Mouse (Mus musculus) CD8-positive naive resting alpha-beta T cell, adult 2 months (primary cell): ENCODE measurements around the gene Igf1r.

ENCODE experiments used
- DNase-seq, 2 experiments: peaks; one replicate each; pipeline ENCODE4 v3.0.0; 2022; ENCODE audit warnings: low read depth in 2 of 2, low spot score in 2 of 2

Gene Igf1r

DNA sequence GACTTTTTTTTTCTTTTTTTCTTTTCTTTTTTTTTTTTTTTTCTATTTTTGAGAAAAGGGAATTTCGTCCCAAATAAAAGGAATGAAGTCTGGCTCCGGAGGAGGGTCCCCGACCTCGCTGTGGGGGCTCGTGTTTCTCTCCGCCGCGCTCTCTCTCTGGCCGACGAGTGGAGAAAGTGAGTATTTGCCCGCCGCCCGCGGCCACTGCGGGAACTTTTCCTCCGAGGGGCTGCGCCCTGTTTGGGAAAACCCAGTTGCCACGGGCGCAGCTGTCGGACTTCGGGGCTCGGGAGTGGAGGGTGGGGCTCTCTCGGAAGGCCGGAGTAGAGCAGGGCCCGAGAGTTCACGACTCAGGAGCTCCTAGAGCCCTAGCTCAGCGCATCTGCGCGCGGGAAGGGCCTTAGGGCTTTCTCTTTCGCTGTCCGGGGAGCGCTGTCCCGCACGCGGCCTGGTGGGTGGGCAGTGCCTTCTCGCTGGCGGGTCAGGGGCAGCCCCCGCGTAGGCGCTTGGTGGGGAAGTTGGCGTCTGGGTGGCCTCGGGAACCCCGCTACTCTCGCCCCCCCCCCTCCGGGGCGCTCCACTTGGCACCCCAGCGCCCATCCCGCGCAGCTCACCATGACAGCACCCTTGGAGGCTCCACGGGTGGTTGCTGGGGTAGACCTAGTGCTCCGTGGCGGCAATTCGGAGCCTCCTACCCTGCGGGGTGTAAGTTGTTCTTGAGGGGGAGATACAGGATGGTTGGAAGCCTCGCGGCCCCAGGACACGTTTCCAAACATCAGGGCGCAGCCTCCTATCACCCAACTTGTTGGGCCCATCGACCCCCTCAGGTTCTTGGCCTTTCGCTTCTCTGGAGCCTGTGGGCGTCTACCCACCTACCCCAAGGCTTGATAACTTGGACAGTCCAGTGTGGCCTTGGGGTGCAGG lies at the start of gene Igf1r:
TSS of gene Igf1r (plus strand) at position 51 of the 924 bp plus-strand sequence.
- DNase-seq = peak; percentile 35 to 48

DNA sequence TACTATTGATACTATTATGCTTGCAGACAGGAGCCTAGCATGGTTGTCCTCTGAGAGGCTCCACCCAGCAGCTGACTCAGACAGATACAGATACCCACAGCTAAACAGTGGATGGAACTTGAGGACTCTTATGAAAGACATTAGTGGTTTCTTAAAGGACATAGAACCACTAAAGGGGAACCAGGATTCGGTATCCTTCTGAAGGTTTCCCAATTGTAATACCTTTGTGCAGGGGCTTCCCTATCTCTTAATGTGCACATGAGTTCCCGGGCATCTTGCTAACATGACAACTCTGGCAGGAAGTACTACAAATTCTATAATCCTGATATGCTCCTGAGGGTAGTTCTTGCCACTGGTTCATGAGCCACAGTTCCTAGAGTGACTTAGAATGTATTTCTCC lies 46.3 kb upstream of the Igf1r start:
- no peak for DNase-seq

DNA sequence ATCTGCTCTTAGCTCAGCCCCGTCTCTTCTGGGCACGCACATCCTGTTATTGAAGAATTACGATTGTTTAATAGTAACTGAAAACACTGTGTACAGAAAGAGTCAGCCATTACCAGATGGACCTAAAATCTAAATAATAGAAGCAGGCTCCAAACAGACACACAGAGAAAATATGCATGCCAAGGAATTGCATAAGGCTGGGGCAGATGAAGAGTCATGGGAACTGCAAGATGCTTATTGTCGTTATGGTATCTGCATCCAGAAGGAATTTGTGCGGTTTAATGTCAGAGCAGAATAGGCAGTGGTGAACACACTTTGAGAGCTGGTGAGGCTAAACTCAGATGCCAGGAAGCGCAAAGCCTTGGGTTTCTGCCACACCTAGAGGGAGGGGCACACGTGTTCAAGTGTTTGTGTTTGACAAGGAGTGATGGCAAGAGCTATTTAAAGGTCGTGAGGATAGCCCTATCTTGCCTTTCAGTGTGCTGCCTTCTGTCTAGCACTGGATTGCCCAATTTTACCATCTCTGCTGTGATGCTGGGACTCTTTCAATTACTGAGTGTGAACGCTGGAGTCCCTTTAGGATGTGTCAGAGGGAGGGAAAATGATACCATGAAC lies 44.7 kb upstream of the Igf1r start:
- no peak for DNase-seq

DNA sequence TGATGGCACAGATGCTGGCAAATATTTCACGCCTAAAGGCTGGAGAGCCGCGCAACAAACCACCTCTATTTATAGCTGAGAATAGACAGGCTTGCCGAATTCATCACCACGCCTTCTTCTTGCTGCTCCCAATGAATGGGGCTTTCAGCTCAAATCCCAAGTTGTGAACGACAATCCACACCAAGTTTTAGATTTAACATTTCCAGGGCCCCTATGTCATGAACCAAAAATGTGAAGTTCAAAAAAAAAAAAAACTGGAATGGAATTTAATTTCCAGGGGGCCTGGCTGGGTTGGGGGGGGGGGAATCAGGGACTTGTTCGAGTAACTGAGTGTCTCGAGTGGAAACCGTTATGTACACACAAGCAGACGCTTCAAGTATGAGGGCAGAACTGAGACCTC lies 42.1 kb upstream of the Igf1r start:
- no peak for DNase-seq

GRCm38 (mm10) chr7:67910947-67911346 lies 41.7 kb upstream of the Igf1r start:
- no peak for DNase-seq

- DNase-seq = no peak
Measured at GRCm38 (mm10) chr7:67911841-67912240, 40.8 kb upstream of the Igf1r start.

GRCm38 (mm10) chr7:67916960-67917359 lies 35.7 kb upstream of the Igf1r start:
- DNase-seq = no peak

- no peak for DNase-seq
Measured at GRCm38 (mm10) chr7:67917753-67918152, 34.9 kb upstream of the Igf1r start.

- no peak for DNase-seq
Measured at GRCm38 (mm10) chr7:67919467-67919866, 33.2 kb upstream of the Igf1r start.

GRCm38 (mm10) chr7:67924215-67924614 lies 28.4 kb upstream of the Igf1r start:
- DNase-seq = no peak

DNA sequence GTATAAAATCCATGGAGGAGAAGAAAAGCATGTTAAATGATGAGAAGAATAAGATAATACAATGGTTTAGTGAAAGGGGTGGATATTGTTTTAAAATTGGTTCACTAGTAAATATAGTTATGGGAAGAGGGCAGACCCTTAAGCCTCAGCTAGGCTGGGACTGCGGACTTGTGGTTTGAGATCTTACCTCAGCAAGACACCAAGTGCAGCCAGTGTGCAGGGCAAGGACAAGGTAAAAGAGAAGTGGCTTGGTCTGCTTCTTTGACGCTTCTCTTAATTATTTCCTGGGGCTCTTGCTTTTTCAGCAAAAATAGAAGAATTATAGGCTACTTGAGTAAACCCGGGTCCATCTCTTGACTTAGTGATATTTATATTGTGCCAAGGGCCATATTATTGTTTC lies 22.5 kb upstream of the Igf1r start:
- no peak for DNase-seq

DNA sequence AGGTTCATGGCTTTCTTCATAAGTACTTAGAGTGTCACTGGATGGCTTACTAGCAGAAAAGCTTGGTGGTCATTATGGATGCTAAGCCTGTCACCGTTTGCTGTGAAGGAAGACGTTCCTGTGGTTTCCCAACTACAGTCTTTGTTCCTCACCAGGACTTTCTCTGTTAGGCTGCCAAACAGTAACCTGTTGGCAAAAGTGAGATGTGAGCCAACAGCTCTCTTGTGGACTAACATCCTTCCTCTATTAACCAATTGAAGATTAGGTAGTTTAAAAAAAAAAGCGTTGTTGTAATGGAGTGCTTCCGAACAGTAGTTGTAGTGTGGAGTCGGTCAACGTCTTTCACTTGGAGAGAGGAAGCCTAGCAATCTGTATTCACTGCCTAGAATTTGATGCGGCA lies 15.8 kb upstream of the Igf1r start:
- no peak for DNase-seq

- DNase-seq = no peak
Measured at GRCm38 (mm10) chr7:67943805-67944204, 8.8 kb upstream of the Igf1r start.

DNA sequence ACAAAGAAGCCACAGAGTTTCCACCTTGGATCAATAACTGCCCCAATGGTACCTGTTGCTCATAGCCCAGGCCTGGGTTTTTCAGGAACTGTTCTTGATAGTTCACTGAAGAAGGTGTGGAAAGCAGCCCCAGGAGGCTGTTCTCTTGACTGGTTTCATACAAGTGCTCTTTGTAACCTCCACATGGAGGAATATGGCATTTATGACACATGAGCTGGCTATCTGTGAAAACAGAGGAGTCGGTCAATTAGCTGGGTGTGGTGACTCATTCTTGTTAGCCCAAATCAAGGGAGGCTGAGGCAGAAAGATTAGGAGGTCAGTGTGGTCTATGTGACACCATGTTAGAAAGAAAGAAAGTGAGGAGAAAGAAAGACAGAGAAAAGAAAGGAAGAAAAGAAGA lies 5.7 kb upstream of the Igf1r start:
- DNase-seq = no peak

DNA sequence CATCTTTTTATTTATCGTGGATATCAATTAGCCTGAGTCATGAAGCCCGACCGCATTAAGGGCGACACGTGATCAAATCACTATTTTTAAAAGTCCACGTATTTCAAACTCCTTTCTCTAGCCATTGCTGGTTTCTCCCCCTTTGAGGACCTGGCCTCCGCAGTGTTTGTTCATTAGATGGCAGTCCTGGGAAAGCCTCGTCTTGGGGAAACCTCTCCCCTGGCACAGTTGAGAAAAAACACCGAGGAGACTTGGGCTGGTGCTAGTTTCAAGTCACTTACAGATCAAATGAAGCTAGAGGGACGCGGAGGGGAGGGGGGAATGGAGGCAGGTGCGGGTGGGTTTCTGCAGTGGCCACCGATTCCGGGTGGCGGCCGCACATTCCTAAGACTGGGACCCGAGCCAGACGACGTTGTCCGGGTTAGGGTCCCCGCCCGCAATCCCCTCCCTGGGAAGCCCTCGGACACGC lies 2.2 kb upstream of the Igf1r start:
- DNase-seq = no peak

DNA sequence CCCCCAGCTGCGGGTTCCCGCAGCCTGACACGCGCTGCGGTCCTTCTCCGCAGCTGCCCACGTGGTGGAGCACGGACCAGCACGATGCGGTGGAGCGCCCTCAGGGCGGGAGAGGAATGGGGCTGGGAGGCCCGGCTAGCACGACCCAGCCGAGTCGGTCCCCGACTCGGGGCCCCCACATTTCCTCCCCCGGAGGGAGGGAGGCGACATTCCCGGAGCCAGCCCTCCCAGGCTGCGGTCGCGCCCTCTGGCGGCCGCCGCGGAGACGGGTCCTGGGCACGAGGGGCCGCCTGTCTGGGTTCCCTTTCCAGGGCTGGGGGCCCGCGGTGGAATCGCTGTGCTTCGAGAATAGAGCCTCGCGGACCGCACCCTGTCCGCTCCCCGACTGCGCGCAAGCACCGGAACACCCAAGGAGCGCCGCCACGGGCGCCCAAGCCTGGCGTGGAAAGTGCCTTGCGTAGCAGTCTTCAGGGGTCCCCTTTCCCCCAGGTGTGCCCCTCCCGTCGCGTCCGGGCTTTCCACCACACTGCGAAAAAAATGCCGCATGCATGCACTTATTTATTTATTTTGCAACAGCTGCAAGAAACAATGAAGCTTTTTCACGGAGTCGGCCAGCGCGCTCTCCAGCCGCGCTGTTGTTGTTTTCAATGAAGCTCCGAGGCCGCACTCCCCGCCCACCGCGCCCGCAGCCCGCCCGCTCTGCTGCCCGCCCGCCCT lies 1.7 kb upstream of the Igf1r start:
- peak; percentile 50 to 66 for DNase-seq

DNA sequence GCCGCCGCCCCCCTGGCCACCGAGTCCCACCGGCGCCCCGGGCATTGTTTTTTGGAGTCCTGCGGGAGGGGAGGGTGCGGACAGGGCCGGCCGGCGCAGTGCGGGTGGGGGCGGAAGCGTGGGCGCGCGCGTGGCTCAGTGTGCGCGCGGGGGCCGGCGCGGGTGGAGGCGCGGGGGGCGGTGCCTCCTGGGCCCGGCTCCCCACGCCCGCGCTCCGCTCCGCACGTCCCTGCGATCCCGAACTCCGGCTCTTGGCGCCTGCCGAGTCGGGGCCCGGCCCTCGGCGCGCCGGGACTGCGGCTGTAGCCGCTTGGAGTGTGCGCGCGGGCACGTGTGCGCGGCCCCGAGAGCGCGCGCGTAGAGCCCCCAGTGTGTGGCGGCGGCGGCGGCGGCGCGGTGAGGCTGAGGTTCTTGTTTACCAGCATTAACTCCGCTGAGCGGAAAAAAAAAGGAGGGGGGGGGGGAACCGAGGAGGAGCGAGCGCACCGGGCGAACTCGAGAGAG lies 1.0 kb upstream of the Igf1r start:
- peak; percentile 70 to 81 for DNase-seq

DNA sequence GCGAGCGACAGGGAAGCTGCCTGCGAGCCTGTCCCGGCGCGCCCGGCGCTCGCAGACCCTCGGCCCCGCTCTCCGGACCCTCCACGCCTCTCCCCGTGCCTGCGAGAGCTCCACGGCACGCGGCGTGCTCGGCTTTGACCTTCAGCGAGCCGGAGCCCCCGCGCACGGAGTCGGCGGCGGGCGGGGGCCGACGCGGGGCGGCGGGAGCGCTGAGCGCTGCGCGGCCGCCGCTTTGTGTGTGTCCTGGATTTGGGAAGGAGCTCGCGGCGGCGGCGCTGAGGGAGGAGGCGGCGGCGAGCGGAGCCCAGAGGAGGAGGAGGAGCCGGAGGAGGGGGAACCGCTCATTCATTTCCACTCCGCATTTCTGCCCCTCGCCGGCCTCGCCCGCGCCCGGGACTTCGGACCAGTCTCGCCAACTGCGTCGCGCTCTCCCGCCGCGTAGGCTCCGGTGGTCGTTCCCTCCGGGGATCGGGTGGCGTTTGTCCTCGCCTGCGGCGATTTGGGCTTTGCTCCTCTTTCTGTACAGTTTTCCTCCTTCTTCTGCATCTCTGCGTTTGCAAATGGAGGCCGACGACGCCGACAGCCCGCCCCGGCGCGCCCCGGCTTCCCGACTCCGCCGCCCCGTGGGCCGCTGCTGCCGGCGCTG lies 468 bp upstream of the Igf1r start:
- DNase-seq = peak; percentile 17 to 34

DNA sequence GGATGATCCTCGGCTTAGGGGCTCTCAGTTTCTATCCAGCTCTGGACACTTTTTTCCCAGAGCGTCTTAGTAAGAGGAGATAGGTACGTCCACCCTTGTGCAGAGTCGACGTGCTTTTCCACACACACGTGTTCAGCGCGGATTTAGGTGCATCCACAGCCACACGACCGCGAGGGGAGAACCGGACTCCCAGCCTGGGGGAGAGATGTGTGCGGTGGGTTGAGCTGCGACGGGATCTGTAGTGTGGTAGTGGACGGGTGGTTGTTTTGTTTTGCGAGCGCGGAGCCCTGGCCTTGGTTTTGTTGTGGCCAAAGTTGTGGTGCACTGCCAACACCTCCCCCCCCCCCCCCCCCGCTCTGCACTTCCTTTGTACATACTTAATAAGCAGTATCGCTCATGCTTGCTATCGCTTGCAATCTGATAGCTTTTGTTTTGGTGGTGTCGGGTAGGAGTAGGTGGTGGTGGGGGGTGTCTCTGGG lies 1.2 kb downstream of the Igf1r start:
- DNase-seq = peak in 1 of 2 experiments; percentile 19

DNA sequence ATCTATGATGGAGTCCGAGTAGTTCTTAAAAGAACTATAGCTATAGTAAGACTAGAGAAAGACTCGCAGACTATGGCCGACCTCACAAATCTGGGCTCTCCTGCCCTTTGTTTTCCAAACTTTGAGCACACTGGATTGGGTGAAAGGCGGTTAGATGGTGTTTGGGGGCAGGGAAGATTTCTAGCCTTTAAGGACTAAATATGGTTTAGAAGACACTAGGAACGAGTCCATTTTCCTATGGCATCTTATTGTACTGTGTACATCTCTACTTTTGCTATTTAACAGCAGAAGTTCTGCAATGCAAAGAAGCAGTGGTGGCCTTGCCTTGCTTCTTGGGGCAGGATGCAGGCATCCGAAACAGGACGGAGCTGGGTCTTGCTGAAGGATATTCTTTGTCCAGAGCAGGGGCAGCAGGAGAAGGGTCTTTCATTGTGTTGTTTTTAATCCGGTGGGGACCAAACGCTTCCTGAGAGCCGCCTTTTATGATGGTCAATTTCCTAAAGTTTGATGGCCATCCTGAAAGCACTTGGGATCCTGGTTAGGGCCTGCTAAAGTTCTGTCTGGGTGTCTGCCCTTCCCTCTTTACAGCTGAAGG lies 2.1 kb downstream of the Igf1r start:
- no peak for DNase-seq

DNA sequence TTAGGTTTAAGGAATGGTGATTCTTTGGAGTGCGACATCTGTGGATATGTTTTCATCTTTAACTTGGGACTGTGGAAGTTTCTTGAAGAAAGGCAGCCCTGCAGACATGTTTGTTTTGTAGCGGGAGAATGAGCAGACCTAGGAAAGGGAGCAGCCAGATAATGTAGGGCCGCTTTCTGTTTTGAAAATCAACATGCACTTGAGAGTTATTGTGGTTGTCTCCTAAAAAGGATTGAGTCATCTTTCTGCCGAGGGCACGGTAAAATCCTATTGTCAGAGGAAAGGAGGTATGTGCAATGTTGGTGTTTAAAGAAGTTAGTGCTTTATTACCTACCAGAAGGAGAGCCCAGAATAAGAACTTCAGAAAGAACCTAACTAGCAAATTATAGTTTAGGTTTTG lies 2.6 kb downstream of the Igf1r start:
- no peak for DNase-seq
